Comparison of ENCODE assay signal across 20 mouse cellular contexts in the genomic region with DNA sequence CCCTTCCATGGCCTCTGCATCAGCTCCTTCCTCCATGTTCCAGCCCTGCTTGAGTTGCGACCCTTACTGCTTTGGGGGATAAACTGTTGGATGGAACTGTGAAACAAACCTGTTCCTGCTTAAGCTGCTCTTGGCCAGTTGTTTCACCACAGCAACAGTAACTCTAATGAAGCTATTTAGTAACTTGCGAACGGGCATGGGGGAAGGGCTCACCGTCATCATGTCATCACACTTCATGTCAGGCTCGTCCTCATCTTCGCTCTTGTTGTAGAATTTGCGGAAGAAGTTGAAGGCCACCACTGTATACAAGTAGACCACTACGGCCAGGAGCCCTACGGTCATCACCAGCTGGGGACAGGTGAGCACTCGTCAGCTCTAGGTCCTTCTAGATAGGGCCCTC. TPM values are rescaled to one million over a fixed set of nuclear protein-coding genes. Genes with fewer than 3 reads are reported as not detected.
DNase-seq lines count a peak whose midpoint lies in the region; ATAC-seq and TF ChIP-seq lines count a peak whose summit lies in the region.
"Had no signal": no experiment of that assay in that cellular context is flagged by ENCODE, and none has a peak within 500 bp of the region (broad histone marks: within the 10 kb centered on the region; RNA-seq: fewer than 3 reads in every experiment).

No protein-coding gene starts in this region.

- H3K36me3 ChIP-seq in spleen, adult 2 months (ENCODE audit: control insufficient read depth, insufficient read depth, low read length): peaks cover 5% of the 10 kb centered on the region; the same call in 1 of the 2 replicates
- H3K36me3 ChIP-seq in macrophage (ENCODE audit: inconsistent target): no peaks in the 10 kb centered on the region
- H3K36me3 ChIP-seq: embryonic facial prominence, embryonic 13.5 days; forebrain, embryonic 12.5 days; heart, embryonic 10.5 days; hindbrain, embryonic 10.5 days had no signal

- 89% methylated on average over 10 of the region's 10 CpGs for WGBS in spleen, adult 2 months
- 81% methylated on average over 10 of the region's 10 CpGs for WGBS in macrophage (ENCODE audit: missing documents)

- no peaks in the 10 kb centered on the region for H3K27me3 ChIP-seq in spleen, adult 2 months (ENCODE audit: control insufficient read depth, insufficient read depth, low read length)
- H3K27me3 ChIP-seq: embryonic facial prominence, embryonic 13.5 days; forebrain, embryonic 12.5 days had no signal

- H3K4me3 ChIP-seq in spleen, adult 2 months (ENCODE audit: extremely low read depth, insufficient read depth, insufficient read length): peak overlapping the region; percentile 36
- no peak overlapping the region for H3K4me3 ChIP-seq in macrophage (ENCODE audit: inconsistent target)
- H3K4me3 ChIP-seq: embryonic facial prominence, embryonic 13.5 days; forebrain, embryonic 12.5 days; gastrocnemius, adult 2 months; heart, embryonic 10.5 days; hindbrain, embryonic 10.5 days had no signal

- TF ChIP-seq POLR2A in spleen, adult 2 months (IDR thresholded peaks at IDR 0.05; ENCODE audit: low read depth, low read length): no peak

- no peak for TF ChIP-seq CTCF in spleen, adult 2 months (IDR thresholded peaks at IDR 0.05; ENCODE audit: extremely low read depth, insufficient read depth, insufficient read length, insufficient replicate concordance)

- no peak for DNase-seq in spleen, adult 2 months (ENCODE audit: low read depth in 1 of 2, low spot score in 2 of 2)
- DNase-seq in spleen, adult 18-20 months: no peak
- no peak for DNase-seq in embryo, embryonic 10.5 days (ENCODE audit: low spot score)
- DNase-seq: adrenal gland, adult 8-10 months; adrenal gland, postnatal 36 days; cerebellum, adult 11-12 months; cerebellum, adult 9-10 months; cerebellum, postnatal 25 days; forebrain, postnatal 0 days; gastrocnemius, adult 2 months; gastrocnemius, postnatal 25 days; heart, postnatal 10 days had no signal

- peak; percentile 48 for ATAC-seq in monocyte, adult 5-6 weeks (replicated peaks; ENCODE audit: insufficient number of reproducible peaks, low FRiP score, low TSS enrichment, poor library complexity, severe bottlenecking)
- no peak for ATAC-seq in cerebellum, adult (ENCODE audit: insufficient number of reproducible peaks, low FRiP score, low TSS enrichment)
- ATAC-seq: forebrain, postnatal 0 days had no signal

- peaks cover 29% of the 10 kb centered on the region for H3K4me1 ChIP-seq in spleen, adult 2 months (ENCODE audit: control insufficient read depth, insufficient read depth, insufficient read length)
- H3K4me1 ChIP-seq: embryonic facial prominence, embryonic 13.5 days; forebrain, embryonic 12.5 days; heart, embryonic 10.5 days; hindbrain, embryonic 10.5 days had no signal

- H3K79me2 ChIP-seq in macrophage (ENCODE audit: inconsistent target): no peaks in the 10 kb centered on the region

- H3K27ac ChIP-seq in spleen, adult 2 months (ENCODE audit: insufficient read depth, low read length): peak overlapping the region; percentile 96
- peak overlapping the region; percentile 71; the same call in 1 of the 2 replicates for H3K27ac ChIP-seq in macrophage
- H3K27ac ChIP-seq: embryonic facial prominence, embryonic 13.5 days; forebrain, embryonic 12.5 days; heart, embryonic 10.5 days; hindbrain, embryonic 10.5 days; hindbrain, embryonic 14.5 days had no signal

RNA-seq across cellular contexts. Expression of gene Map4k1, which starts 26.3 kb away (rescaled TPM):
- polyA plus RNA-seq in spleen, adult 2 months (2012; rRNA removed): 174 and 236 TPM in 2 replicates
- total RNA-seq in macrophage (2018; cell fraction: chromatin; rRNA removed): 10 to 100 TPM in 2 of 26 experiments, 1 to 10 TPM in 24; 1.4 to 11.2 (median 6.7) TPM
- 1 to 10 TPM; 2.6 to 8.3 (median 4.4) TPM for total RNA-seq in macrophage (2018; cell fraction: cytosol; rRNA removed)
- total RNA-seq in macrophage (2018; cell fraction: nucleus; rRNA removed): 10 to 100 TPM in 1 of 26 experiments, 1 to 10 TPM in 25; 1.5 to 14.1 (median 5.7) TPM
- polyA plus RNA-seq in macrophage (2018): 3.7 to 5.2 TPM (median 4.7 TPM) in 3 replicates
- total RNA-seq in monocyte, adult 5-6 weeks (2017): 31.9 to 70.2 TPM (median 54.1 TPM) in 3 replicates

RNA-seq across cellular contexts. Expression of gene Eif3k, which starts 26.5 kb away (rescaled TPM):
- polyA plus RNA-seq in spleen, adult 2 months (2012; rRNA removed): 218 and 234 TPM in 2 replicates
- 10 to 100 TPM in 25 of 26 experiments, 1 to 10 TPM in 1; 9.3 to 72.1 (median 34.4) TPM for total RNA-seq in macrophage (2018; cell fraction: chromatin; rRNA removed)
- 100 to 1,000 TPM; 134 to 274 (median 165) TPM for total RNA-seq in macrophage (2018; cell fraction: cytosol; rRNA removed)
- total RNA-seq in macrophage (2018; cell fraction: nucleus; rRNA removed): 10 to 100 TPM; 30.4 to 70.0 (median 47.1) TPM
- 201 to 248 TPM (median 241 TPM) in 3 replicates for polyA plus RNA-seq in macrophage (2018)
- 285 to 328 TPM (median 291 TPM) in 3 replicates for total RNA-seq in monocyte, adult 5-6 weeks (2017)

RNA-seq across cellular contexts. Expression of gene Actn4, which starts 46.0 kb away (rescaled TPM):
- 156 and 192 TPM in 2 replicates for polyA plus RNA-seq in spleen, adult 2 months (2012; rRNA removed)
- total RNA-seq in macrophage (2018; cell fraction: chromatin; rRNA removed): 100 to 1,000 TPM in 2 of 26 experiments, 10 to 100 TPM in 24; 30.6 to 199 (median 65.0) TPM
- total RNA-seq in macrophage (2018; cell fraction: cytosol; rRNA removed): 100 to 1,000 TPM; 111 to 157 (median 131) TPM
- total RNA-seq in macrophage (2018; cell fraction: nucleus; rRNA removed): 100 to 1,000 TPM in 1 of 26 experiments, 10 to 100 TPM in 25; 56.6 to 111 (median 76.5) TPM
- 117 to 186 TPM (median 183 TPM) in 3 replicates for polyA plus RNA-seq in macrophage (2018)
- total RNA-seq in monocyte, adult 5-6 weeks (2017): 25.4 to 66.0 TPM (median 36.9 TPM) in 3 replicates

Comparison
In these comparisons a context has a peak if more than half of its experiments do, and no peak if none do; other contexts are left out.
1. RNA of gene Map4k1, which starts 26.3 kb away (polyA plus RNA-seq): 174 to 236 TPM in spleen, adult 2 months; 3.7 to 5.2 TPM in macrophage; every median in the first group is over 10 times any median in the second.